Mouse (Mus musculus) liver, postnatal 0 days (tissue): ENCODE results near the gene Gm28038. TPM values are rescaled to one million over a fixed set of nuclear protein-coding genes. Genes with fewer than 3 reads are reported as not detected.

ENCODE experiments used
- ATAC-seq: fragments of 200-750 bp; cut with Nextera tagmentation; 2 replicates; pipeline ENCODE4 v1.8.0; 2017; ENCODE audit warnings: mild to moderate bottlenecking, moderate library complexity
- DNase-seq: peaks from one replicate; pipeline ENCODE4 v3.0.0-alpha.2; 2016
- H3K27ac ChIP-seq: fragments of 300-500 bp; sonication (generic); 2 replicates; pipeline ENCODE4 v1.5.1; 2014; ENCODE audit warnings: antibody characterized with exemption, moderate library complexity, mild to moderate bottlenecking, low read depth
- H3K27me3 ChIP-seq: fragments of 300-500 bp; sonication (generic); 2 replicates; pipeline ENCODE4 v1.6.1; 2014; ENCODE audit warnings: low read length, control low read depth, mixed read lengths; ENCODE audit not compliant: insufficient read depth
- H3K36me3 ChIP-seq: fragments of 300-500 bp; sonication (generic); replicated peaks from 2 replicates; pipeline ENCODE4 v1.6.1; 2014; ENCODE audit warnings: mild to moderate bottlenecking, control low read depth, low read length, moderate library complexity, mixed read lengths; ENCODE audit not compliant: insufficient read depth
- H3K4me1 ChIP-seq: fragments of 300-500 bp; sonication (generic); 2 replicates; pipeline ENCODE4 v1.6.1; 2014; ENCODE audit warnings: antibody characterized with exemption, mild to moderate bottlenecking, control low read depth; ENCODE audit not compliant: insufficient read depth
- H3K4me2 ChIP-seq: fragments of 300-500 bp; sonication (generic); 2 replicates; pipeline ENCODE4 v1.6.1; 2014; ENCODE audit warnings: low read depth, mild to moderate bottlenecking, low read length, moderate library complexity, mixed read lengths
- H3K4me3 ChIP-seq: fragments of 300-500 bp; sonication (generic); 2 replicates; pipeline ENCODE4 v1.5.1; 2014; ENCODE audit warnings: low read depth, low read length
- H3K9ac ChIP-seq: fragments of 300-500 bp; sonication (generic); replicated peaks from 2 replicates; pipeline ENCODE4 v1.6.1; 2014; ENCODE audit warnings: mild to moderate bottlenecking, moderate library complexity
- H3K9me3 ChIP-seq: fragments of 300-500 bp; sonication (generic); 2 replicates; pipeline ENCODE4 v1.6.1; 2016; ENCODE audit warnings: mild to moderate bottlenecking, control low read depth, low read length, mixed read lengths
- CTCF ChIP-seq: sonication (generic); IDR thresholded peaks from 2 replicates; pipeline ENCODE4 v1.5.1; 2016; ENCODE audit warnings: antibody characterized with exemption, low read depth
- EP300 ChIP-seq: IDR thresholded peaks from 2 replicates; pipeline ENCODE4 v1.6.1; 2016; ENCODE audit warnings: antibody characterized with exemption, low read depth, mild to moderate bottlenecking
- WGBS: fragments of 180-500 bp; shearing (Covaris S2); extraction: QIAGEN DNeasy Blood & Tissue Kit; methylation state at CpG from one replicate; pipeline ENCODE4 v1.1.7; 2014; ENCODE audit not compliant: insufficient replicate concordance; 5-methylcytosine and 5-hydroxymethylcytosine counted together
- polyA plus RNA-seq: library from polyadenylated mRNA; unstranded; fragments of >200 nt; fragmentation: Nextera tagmentation; extraction: Ambion mirVana; gene quantifications from 2 replicates; pipeline ENCODE4 v1.2.1, GENCODE M21; 2015

Gm28038 gene
- polyA plus RNA-seq, 1 experiment from 2014 or later, result not detected

DNA sequence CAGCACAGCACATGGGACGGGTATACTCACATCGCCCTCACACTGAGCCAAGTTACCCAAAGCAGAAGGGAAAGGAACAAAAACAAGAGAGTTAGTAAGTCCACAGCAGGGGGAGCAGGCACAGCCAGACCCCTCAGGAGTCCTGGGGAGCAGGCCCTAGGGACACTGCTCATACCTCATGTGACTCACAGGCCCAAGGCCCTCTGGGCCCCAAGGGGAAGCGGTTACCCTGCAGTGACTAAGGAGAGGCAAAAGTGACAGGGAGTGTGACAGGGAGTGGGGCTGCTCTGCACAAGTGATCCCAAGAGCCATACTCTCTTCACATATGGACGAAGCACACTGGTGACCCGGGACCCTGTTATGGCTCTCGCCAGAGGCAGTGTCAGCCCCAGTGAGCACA is 68.4 kb downstream of the Gm28038 start:
- no peak overlapping the region for H3K27ac ChIP-seq
- peaks cover 35% of the 10 kb centered on the region for H3K36me3 ChIP-seq
- no peaks in the 10 kb centered on the region for H3K9me3 ChIP-seq
- DNase-seq, result no peak
- no peaks in the 10 kb centered on the region for H3K4me1 ChIP-seq
- TF ChIP-seq EP300 (no peak), CTCF (no peak)
- H3K4me2 ChIP-seq, result no peak overlapping the region
- H3K27me3 ChIP-seq, result no peaks in the 10 kb centered on the region
- WGBS, result 80% methylated on average over 6 of the region's 6 CpGs
- no peak overlapping the region for H3K9ac ChIP-seq
- ATAC-seq, result no peak
- no peak overlapping the region for H3K4me3 ChIP-seq

Other genes starting within 250 kb of the Gm28038 start
- gene Wdr34, start 232.2 kb upstream of the Gm28038 start, polyA plus RNA-seq, result 5.8 and 6.6 TPM in 2 replicates
- 115 and 116 TPM in 2 replicates for gene Set, start 223.7 kb upstream of the Gm28038 start, polyA plus RNA-seq
- gene Pkn3, start 203.4 kb upstream of the Gm28038 start, polyA plus RNA-seq, result 0.75 and 1.0 TPM in 2 replicates
- gene Zdhhc12, start 187.4 kb upstream of the Gm28038 start, polyA plus RNA-seq, result 25.1 and 27.0 TPM in 2 replicates
- 1.6 and 1.8 TPM in 2 replicates for gene Zer1, start 156.5 kb upstream of the Gm28038 start, polyA plus RNA-seq
- gene Tbc1d13, start 147.3 kb upstream of the Gm28038 start, polyA plus RNA-seq, result 1.8 and 2.0 TPM in 2 replicates
- gene Endog, start 109.5 kb upstream of the Gm28038 start, polyA plus RNA-seq, result 51.2 and 56.3 TPM in 2 replicates
- 12.8 and 13.7 TPM in 2 replicates for gene Spout1, start 102.6 kb upstream of the Gm28038 start, polyA plus RNA-seq
- gene Kyat1, start 75.2 kb upstream of the Gm28038 start, polyA plus RNA-seq, result 32.2 and 32.3 TPM in 2 replicates
- 18.6 and 20.3 TPM in 2 replicates for gene Lrrc8a, start 43.3 kb upstream of the Gm28038 start, polyA plus RNA-seq
- gene Gm28035, start 40.5 kb upstream of the Gm28038 start, polyA plus RNA-seq, result 0.14 and 0.18 TPM in 2 replicates
- 19.3 and 23.2 TPM in 2 replicates for gene Phyhd1, start 14.8 kb upstream of the Gm28038 start, polyA plus RNA-seq
- gene Dolk, start 5.3 kb downstream of the Gm28038 start, polyA plus RNA-seq, result 14.0 and 14.1 TPM in 2 replicates
- 6.2 and 7.5 TPM in 2 replicates for gene Nup188, start 5.4 kb downstream of the Gm28038 start, polyA plus RNA-seq
- gene Sh3glb2, start 78.3 kb downstream of the Gm28038 start, polyA plus RNA-seq, result 13.9 and 14.4 TPM in 2 replicates
- gene Miga2, start 83.2 kb downstream of the Gm28038 start, polyA plus RNA-seq, result 7.6 and 8.2 TPM in 2 replicates
- gene Dolpp1, start 111.2 kb downstream of the Gm28038 start, polyA plus RNA-seq, result 12.0 and 12.2 TPM in 2 replicates
- gene Crat, start 134.8 kb downstream of the Gm28038 start, polyA plus RNA-seq, result 57.5 and 64.3 TPM in 2 replicates
- 65.6 and 76.8 TPM in 2 replicates for gene Ptpa, start 135.0 kb downstream of the Gm28038 start, polyA plus RNA-seq
- gene Ier5l, start 193.2 kb downstream of the Gm28038 start, polyA plus RNA-seq, result 0.31 and 0.69 TPM in 2 replicates